Mouse (Mus musculus) hindbrain, embryonic 13.5 days (tissue): Measurements from ENCODE around the gene Slc12a9. TPM values are rescaled to one million over a fixed set of nuclear protein-coding genes. Genes with fewer than 3 reads are reported as not detected.
A peak's percentile ranks its signal among the peaks of the same experiment; 100 is the strongest.

ENCODE experiments used
- ATAC-seq: fragments of 200-750 bp; cut with Nextera tagmentation; 2 replicates; pipeline ENCODE4 v1.8.0; 2017; ENCODE audit warnings: moderate TSS enrichment; ENCODE audit not compliant: low FRiP score
- H3K27ac ChIP-seq: fragments of 300-500 bp; sonication (generic); 2 replicates; pipeline ENCODE4 v1.5.1; 2015; ENCODE audit warnings: inconsistent platforms, mild to moderate bottlenecking, moderate library complexity
- H3K27me3 ChIP-seq: fragments of 300-500 bp; sonication (generic); 2 replicates; pipeline ENCODE4 v1.6.1; 2015; ENCODE audit warnings: mild to moderate bottlenecking, inconsistent platforms
- H3K36me3 ChIP-seq: fragments of 300-500 bp; sonication (generic); 2 replicates; pipeline ENCODE4 v1.6.1; 2015; ENCODE audit warnings: mild to moderate bottlenecking, inconsistent platforms
- H3K4me1 ChIP-seq: fragments of 300-500 bp; sonication (generic); replicated peaks from 2 replicates; pipeline ENCODE4 v1.6.1; 2015; ENCODE audit warnings: inconsistent platforms
- H3K4me2 ChIP-seq: fragments of 300-500 bp; sonication (generic); 2 replicates; pipeline ENCODE4 v1.6.1; 2015; ENCODE audit warnings: inconsistent platforms, mild to moderate bottlenecking, moderate library complexity
- H3K4me3 ChIP-seq: fragments of 300-500 bp; sonication (generic); 2 replicates; pipeline ENCODE4 v1.5.1; 2015; ENCODE audit warnings: mild to moderate bottlenecking, inconsistent platforms
- H3K9ac ChIP-seq: fragments of 300-500 bp; sonication (generic); 2 replicates; pipeline ENCODE4 v1.6.1; 2015; ENCODE audit warnings: mild to moderate bottlenecking, inconsistent platforms
- H3K9me3 ChIP-seq: fragments of 300-500 bp; sonication (generic); 2 replicates; pipeline ENCODE4 v1.6.1; 2016; ENCODE audit warnings: inconsistent platforms
- WGBS: fragments of 180-500 bp; shearing (Covaris S2); methylation state at CpG from one replicate; pipeline ENCODE4 v1.1.7; 2015; 5-methylcytosine and 5-hydroxymethylcytosine counted together
- polyA plus RNA-seq: library from polyadenylated mRNA; unstranded; fragments of >200 nt; fragmentation: Nextera tagmentation; extraction: Ambion mirVana; gene quantifications from 2 replicates; pipeline ENCODE4 v1.2.1, GENCODE M21; 2015

Slc12a9 gene
- polyA plus RNA-seq, 1 experiment from 2014 or later, result 25.8 TPM

- Histone ChIP-seq H3K36me3 (peaks cover 62% of the 10 kb centered on the region), H3K9me3 (no peaks in the 10 kb centered on the region), H3K4me1 (peaks cover 42% of the 10 kb centered on the region), H3K4me3 (peak overlapping the region; percentile 93), H3K9ac (peak overlapping the region; percentile 99), H3K4me2 (peak overlapping the region; percentile 70), H3K27ac (no peak overlapping the region), H3K27me3 (no peaks in the 10 kb centered on the region)
- WGBS, result 46% methylated on average over 4 of the region's 4 CpGs
- no peak for ATAC-seq
These were observed 28.6 kb downstream of the Slc12a9 start for GRCm38 (mm10) chr5:137304816-137305215.

DNA sequence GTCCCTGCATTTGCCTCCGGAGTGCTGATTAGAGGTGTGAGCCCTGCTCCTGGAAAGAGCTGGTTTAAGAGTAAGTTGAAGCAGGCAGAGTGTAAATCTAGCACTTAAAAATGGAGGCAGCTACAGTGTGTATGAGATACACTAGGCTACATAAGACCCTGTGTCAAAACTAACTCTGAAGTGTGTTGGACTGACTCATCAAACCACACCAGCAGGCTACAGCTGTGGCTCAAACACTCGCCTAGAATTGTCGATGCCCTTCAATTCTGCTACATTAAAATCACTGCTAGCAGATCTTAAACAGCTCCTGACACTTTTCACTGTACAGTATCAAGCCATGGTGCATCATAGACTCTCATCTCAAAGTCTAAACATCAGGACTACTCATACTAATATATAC lies 29.2 kb downstream of the Slc12a9 start:
- 87% methylated on average over 3 of the region's 3 CpGs for WGBS
- Histone ChIP-seq H3K27me3 (no peaks in the 10 kb centered on the region), H3K9me3 (no peaks in the 10 kb centered on the region), H3K4me2 (peak overlapping the region; percentile 70), H3K27ac (no peak overlapping the region), H3K36me3 (peaks cover 62% of the 10 kb centered on the region), H3K4me1 (peaks cover 42% of the 10 kb centered on the region), H3K9ac (peak overlapping the region; percentile 99; the same call in 1 of the 2 replicates), H3K4me3 (no peak overlapping the region)
- no peak for ATAC-seq

GRCm38 (mm10) chr5:137303609-137304008 lies 29.8 kb downstream of the Slc12a9 start:
- ATAC-seq, result no peak
- H3K4me1 ChIP-seq, result peaks cover 42% of the 10 kb centered on the region
- H3K36me3 ChIP-seq, result peaks cover 62% of the 10 kb centered on the region
- H3K27me3 ChIP-seq, result no peaks in the 10 kb centered on the region
- no peak overlapping the region for H3K27ac ChIP-seq
- H3K4me2 ChIP-seq, result no peak overlapping the region
- no peak overlapping the region for H3K9ac ChIP-seq
- 94% methylated on average over 4 of the region's 4 CpGs for WGBS
- no peaks in the 10 kb centered on the region for H3K9me3 ChIP-seq
- H3K4me3 ChIP-seq, result no peak overlapping the region

- H3K9me3 ChIP-seq, result no peaks in the 10 kb centered on the region
- 70% methylated on average over 21 of the region's 21 CpGs for WGBS
- H3K27ac ChIP-seq, result no peak overlapping the region
- no peaks in the 10 kb centered on the region for H3K27me3 ChIP-seq
- H3K4me2 ChIP-seq, result no peak overlapping the region
- peak overlapping the region; percentile 46; the same call in 1 of the 2 replicates for H3K9ac ChIP-seq
- peaks cover 29% of the 10 kb centered on the region for H3K4me1 ChIP-seq
- peaks cover 84% of the 10 kb centered on the region for H3K36me3 ChIP-seq
- ATAC-seq, result 0 out of 2 replicates have a peak, but pooled peaks have one; percentile 22
- H3K4me3 ChIP-seq, result no peak overlapping the region
These were observed 32.1 kb downstream of the Slc12a9 start for GRCm38 (mm10) chr5:137301253-137301652.

DNA sequence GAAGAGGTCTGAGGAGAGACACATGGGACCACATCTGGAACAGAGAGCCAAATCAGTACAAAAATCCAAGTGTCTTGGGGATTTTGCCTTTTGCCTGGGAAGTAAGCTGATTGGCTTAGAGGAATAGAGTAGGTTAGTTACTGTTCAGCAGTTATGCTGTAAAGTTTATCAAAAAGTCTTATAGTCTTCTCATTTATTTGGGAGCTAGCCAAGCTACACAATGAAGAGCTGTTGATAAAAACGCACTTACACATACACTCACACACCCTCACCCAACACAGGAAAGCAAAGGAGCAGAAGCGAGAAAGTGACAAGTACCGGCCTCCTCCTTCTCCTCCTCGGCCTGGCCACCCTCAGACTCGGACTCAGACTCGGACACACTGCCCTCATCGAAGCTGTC lies 34.2 kb downstream of the Slc12a9 start:
- Histone ChIP-seq H3K4me1 (peaks cover 20% of the 10 kb centered on the region), H3K9ac (no peak overlapping the region), H3K4me3 (no peak overlapping the region), H3K27ac (no peak overlapping the region), H3K9me3 (no peaks in the 10 kb centered on the region), H3K27me3 (no peaks in the 10 kb centered on the region), H3K36me3 (peaks cover 90% of the 10 kb centered on the region), H3K4me2 (no peak overlapping the region)
- WGBS, result 92% methylated on average over 7 of the region's 7 CpGs
- no peak for ATAC-seq

DNA sequence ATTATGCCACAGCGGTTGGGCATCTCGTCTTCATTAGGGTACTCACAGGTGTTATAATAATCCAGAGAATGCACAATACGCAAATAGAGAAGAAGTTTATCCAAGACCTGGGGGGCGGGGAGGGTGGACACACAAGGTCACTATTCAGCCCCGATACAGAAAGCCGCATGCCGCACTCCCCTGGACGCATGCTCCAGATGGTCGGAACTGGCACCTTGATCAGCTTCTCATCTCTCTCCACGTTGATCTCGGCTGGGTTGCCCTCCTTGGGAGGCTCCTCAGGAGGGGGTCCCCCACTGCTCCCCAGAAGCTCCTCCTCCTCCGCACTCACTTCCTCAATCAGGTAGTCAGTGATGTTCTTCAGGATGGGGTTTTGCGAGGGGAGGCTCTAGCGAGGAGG lies 36.3 kb downstream of the Slc12a9 start:
- WGBS, result 93% methylated on average over 14 of the region's 14 CpGs
- peaks cover 72% of the 10 kb centered on the region for H3K36me3 ChIP-seq
- peaks cover 4% of the 10 kb centered on the region for H3K27me3 ChIP-seq

GRCm38 (mm10) chr5:137295712-137296111 lies 37.7 kb downstream of the Slc12a9 start:
- H3K4me1 ChIP-seq, result peaks cover 30% of the 10 kb centered on the region
- H3K27ac ChIP-seq, result no peak overlapping the region
- peaks cover 58% of the 10 kb centered on the region for H3K36me3 ChIP-seq
- no peak overlapping the region for H3K4me2 ChIP-seq
- 90% methylated on average over 15 of the region's 15 CpGs for WGBS
- H3K4me3 ChIP-seq, result no peak overlapping the region
- no peak overlapping the region for H3K9ac ChIP-seq
- peaks cover 18% of the 10 kb centered on the region for H3K27me3 ChIP-seq
- ATAC-seq, result no peak
- no peaks in the 10 kb centered on the region for H3K9me3 ChIP-seq

More for the DNA sequence above, 36.3 kb downstream of the Slc12a9 start:
- Histone ChIP-seq H3K4me3 (no peak overlapping the region), H3K4me1 (peaks cover 27% of the 10 kb centered on the region), H3K27ac (no peak overlapping the region), H3K9me3 (no peaks in the 10 kb centered on the region), H3K9ac (no peak overlapping the region), H3K4me2 (no peak overlapping the region)
- ATAC-seq, result no peak

DNA sequence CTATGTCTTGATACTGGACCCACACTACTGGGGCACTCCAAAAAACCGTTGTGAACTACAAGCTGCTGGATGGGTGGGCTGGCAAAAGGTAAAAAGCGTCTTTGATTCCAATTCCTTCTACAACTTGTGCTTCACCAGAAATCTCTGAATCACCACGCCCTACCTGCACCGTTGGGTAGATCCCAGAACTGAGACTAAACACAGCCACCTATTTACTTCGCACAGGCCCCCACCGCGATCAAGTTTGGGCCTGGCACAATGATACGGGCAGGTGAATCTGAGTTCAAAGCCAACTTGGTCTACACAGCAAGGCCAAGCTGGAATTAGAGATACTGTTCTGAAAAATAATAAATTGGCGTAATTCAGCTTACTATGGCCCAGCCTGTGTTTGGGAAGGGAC lies 38.1 kb downstream of the Slc12a9 start:
- H3K9ac ChIP-seq, result peak overlapping the region; percentile 90
- peak overlapping the region; percentile 92 for H3K27ac ChIP-seq
- H3K4me2 ChIP-seq, result peak overlapping the region; percentile 97
- WGBS, result 82% methylated on average over 9 of the region's 9 CpGs
- no peak for ATAC-seq
- peaks cover 22% of the 10 kb centered on the region for H3K27me3 ChIP-seq
- H3K9me3 ChIP-seq, result no peaks in the 10 kb centered on the region
- peaks cover 33% of the 10 kb centered on the region for H3K4me1 ChIP-seq
- peak overlapping the region; percentile 54 for H3K4me3 ChIP-seq
- H3K36me3 ChIP-seq, result peaks cover 54% of the 10 kb centered on the region

DNA sequence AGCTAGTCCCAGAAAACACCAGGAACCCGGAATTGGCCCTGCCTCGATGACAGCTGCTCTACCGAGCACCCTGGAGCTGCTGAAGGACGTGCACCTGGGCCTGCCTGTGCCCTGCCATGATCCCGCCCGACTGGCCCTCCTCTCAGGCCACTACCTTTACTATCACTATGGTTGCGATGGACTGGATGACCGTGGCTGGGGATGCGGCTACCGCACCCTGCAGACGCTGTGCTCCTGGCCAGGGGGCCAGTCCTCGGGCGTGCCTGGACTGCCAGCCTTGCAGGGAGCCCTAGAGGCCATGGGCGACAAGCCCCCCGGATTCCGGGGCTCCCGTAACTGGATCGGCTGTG lies 38.7 kb downstream of the Slc12a9 start:
- H3K36me3 ChIP-seq, result peaks cover 48% of the 10 kb centered on the region

DNA sequence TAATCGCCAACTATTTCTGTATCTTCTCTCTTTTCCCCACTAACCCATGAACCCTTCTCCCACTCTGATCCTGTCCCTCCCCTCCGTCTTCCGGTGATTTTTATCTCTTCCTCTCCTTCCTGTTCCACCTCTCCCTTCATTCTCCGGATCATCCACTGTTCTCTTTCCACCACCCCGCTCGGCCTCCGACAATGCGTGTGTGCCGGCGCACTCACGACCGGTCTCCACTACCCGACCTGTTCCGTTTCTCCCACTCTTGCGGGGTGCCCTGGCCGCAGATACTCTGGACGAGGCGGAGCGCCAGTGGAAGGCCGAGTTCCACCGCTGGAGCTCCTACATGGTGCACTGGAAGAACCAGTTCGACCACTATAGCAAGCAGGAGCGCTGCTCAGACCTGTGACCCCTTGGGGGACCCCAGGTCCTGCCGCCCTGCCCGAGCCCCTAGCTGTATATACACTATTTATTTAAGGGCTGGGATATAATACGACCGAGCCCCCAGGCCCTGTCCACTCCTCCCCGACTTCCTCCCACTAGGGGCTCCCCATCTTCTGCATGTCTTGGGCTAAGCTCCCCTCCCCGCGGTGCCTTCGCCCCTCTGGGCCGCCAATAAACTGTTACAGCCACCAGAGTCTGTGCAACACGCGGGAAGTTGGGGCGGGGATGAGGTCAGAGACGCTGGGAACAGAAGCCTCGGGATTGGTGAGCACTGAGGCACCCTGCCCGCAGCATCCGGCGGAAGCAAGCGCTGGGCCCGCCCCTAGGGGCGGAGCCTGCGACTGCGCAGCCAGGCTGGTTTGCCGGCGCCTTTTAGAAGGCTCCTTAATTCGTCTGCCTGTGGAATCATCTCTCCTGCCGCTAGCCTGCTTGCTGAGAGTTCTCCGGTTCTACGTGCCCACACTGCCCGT lies 39.3 kb downstream of the Slc12a9 start, which contains the start of gene Ufsp1:
Gene Ufsp1 (plus strand): TSS at position 791 of the 905 bp plus-strand sequence.
- Histone ChIP-seq H3K4me3 (peak within 1 kb of the TSS; percentile 54), H3K9ac (peak within 1 kb of the TSS; percentile 90), H3K27ac (peak within 1 kb of the TSS; percentile 92), H3K36me3 (peaks cover 41% of the 10 kb centered on the region), H3K4me1 (peaks cover 43% of the 10 kb centered on the region), H3K27me3 (peaks cover 34% of the 10 kb centered on the region), H3K4me2 (peak within 1 kb of the TSS; percentile 97), H3K9me3 (no peaks in the 10 kb centered on the region)
- peak; percentile 95 for ATAC-seq
- WGBS, result under 1% methylated on average over 52 of the region's 52 CpGs

More for the DNA sequence above, 38.7 kb downstream of the Slc12a9 start:
- Histone ChIP-seq H3K4me1 (peaks cover 37% of the 10 kb centered on the region), H3K4me2 (peak overlapping the region; percentile 97), H3K4me3 (peak overlapping the region; percentile 54), H3K9ac (peak overlapping the region; percentile 90), H3K27ac (peak overlapping the region; percentile 92), H3K27me3 (peaks cover 28% of the 10 kb centered on the region), H3K9me3 (no peaks in the 10 kb centered on the region)
- peak; percentile 59; the same call in 1 of the 2 replicates for ATAC-seq
- 10% methylated on average over 18 of the region's 18 CpGs for WGBS

DNA sequence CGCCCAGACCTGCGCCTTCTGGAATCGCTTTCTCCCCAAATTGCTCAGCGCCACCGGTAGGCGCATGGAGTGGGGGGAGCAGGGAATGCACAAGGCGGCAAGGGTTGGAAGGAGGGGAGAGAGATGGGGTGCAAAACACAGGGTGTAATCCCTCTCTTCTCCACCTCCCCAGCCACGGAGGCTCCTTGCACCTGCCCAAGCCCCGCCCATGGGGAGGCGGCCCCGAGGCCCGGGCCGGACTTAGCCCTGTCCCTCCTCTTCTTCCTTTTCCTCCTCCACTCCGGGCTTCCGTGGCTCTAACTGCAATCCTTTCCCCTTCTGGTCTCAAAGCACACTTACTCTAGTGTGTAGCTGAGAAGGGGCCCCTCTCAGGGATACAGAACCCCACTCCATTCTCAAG lies 40.1 kb downstream of the Slc12a9 start:
- ATAC-seq, result no peak
- H3K9me3 ChIP-seq, result no peaks in the 10 kb centered on the region
- H3K27ac ChIP-seq, result peak overlapping the region; percentile 92
- peaks cover 33% of the 10 kb centered on the region for H3K36me3 ChIP-seq
- H3K9ac ChIP-seq, result peak overlapping the region; percentile 90
- WGBS, result under 1% methylated on average over 15 of the region's 15 CpGs
- H3K4me3 ChIP-seq, result peak overlapping the region; percentile 54
- H3K4me2 ChIP-seq, result peak overlapping the region; percentile 97
- H3K27me3 ChIP-seq, result peaks cover 40% of the 10 kb centered on the region
- peaks cover 50% of the 10 kb centered on the region for H3K4me1 ChIP-seq

DNA sequence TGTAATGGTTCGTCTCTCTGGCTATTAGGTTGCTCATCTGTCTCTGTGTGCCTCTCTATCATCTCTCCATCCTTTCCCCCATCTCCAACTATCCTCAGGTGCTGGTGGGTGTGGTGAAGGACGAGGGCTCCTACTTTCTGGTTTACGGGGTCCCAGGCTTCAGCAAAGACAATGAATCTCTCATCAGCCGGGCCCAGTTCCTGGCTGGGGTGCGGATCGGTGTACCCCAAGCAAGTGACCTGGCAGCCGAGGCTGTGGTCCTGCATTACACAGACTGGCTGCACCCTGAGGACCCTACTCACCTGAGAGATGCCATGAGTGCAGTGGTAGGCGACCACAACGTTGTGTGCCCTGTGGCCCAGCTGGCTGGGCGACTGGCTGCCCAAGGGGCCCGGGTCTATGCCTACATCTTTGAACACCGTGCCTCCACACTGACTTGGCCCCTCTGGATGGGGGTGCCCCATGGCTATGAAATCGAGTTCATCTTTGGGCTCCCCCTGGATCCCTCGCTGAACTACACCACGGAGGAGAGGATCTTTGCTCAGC lies 41.9 kb downstream of the Slc12a9 start:
- H3K9ac ChIP-seq, result peak overlapping the region; percentile 46; the same call in 1 of the 2 replicates
- no peak overlapping the region for H3K4me3 ChIP-seq
- peaks cover 15% of the 10 kb centered on the region for H3K36me3 ChIP-seq
- WGBS, result 79% methylated on average over 15 of the region's 15 CpGs
- H3K27me3 ChIP-seq, result peaks cover 47% of the 10 kb centered on the region
- no peak for ATAC-seq
- peaks cover 65% of the 10 kb centered on the region for H3K4me1 ChIP-seq
- H3K4me2 ChIP-seq, result no peak overlapping the region
- H3K27ac ChIP-seq, result no peak overlapping the region
- no peaks in the 10 kb centered on the region for H3K9me3 ChIP-seq
